Mouse (Mus musculus): Measurements from ENCODE around the gene Rgs14.

DNA sequence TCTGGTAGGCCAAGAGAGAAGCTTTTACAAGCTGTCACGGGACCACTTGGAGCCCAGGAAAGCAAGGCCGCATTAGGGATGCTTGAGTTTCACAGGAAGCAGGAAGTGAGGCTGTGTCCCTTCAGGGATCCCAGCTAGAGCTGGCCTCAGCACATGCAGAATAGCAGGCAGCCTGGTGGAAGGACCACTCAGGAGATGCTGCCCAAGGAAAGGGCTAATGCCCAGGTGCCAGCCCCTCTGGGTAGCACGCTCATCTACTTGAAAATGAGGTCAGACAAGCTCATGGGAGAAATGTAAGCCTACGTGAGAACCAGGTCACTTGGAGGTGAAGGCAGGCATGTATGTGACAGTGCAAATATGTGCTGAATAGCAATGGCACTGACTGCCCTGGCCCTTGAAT, 42.4 kb upstream of the Rgs14 start:
- TF ChIP-seq CTCF (IDR thresholded peaks at IDR 0.05; ENCODE audit: low read depth) (no peak), EP300 (IDR thresholded peaks at IDR 0.05; ENCODE audit: low read depth) (no peak)

Data from liver, embryonic 14.5 days (tissue).